Mouse (Mus musculus): Measurements from ENCODE around the gene Stat5b. TPM values are rescaled to one million over a fixed set of nuclear protein-coding genes. Genes with fewer than 3 reads are reported as not detected.

Stat5b gene
- polyA plus RNA-seq, 1 experiment, result 0.67 TPM

GRCm38 (mm10) chr11:100822365-100822764, 28.2 kb downstream of the Stat5b start:
- Histone ChIP-seq H3K9me3 (ENCODE audit: control insufficient read depth, low read length) (no peaks in the 10 kb centered on the region), H3K27me3 (ENCODE audit: control insufficient read depth) (no peaks in the 10 kb centered on the region), H3K4me1 (ENCODE audit: control insufficient read depth) (peaks cover 58% of the 10 kb centered on the region), H3K4me3 (replicated peaks) (no peak overlapping the region), H3K36me3 (ENCODE audit: control insufficient read depth) (peaks cover 2% of the 10 kb centered on the region; the same call in 1 of the 2 replicates)
- TF ChIP-seq GATA1 (IDR thresholded peaks at IDR 0.05; ENCODE audit: low read length) (no peak), TAL1 (IDR thresholded peaks at IDR 0.05; ENCODE audit: low read length) (no peak)

- no peaks in the 10 kb centered on the region for H3K36me3 ChIP-seq (ENCODE audit: control insufficient read depth)
Observed at GRCm38 (mm10) chr11:100821605-100822220, 28.8 kb downstream of the Stat5b start.

GRCm38 (mm10) chr11:100820047-100820446, 30.5 kb downstream of the Stat5b start:
- TF ChIP-seq GATA1 (IDR thresholded peaks at IDR 0.05; ENCODE audit: low read length), result no peak
- no peak for TF ChIP-seq TAL1 (IDR thresholded peaks at IDR 0.05; ENCODE audit: low read length)
- no peaks in the 10 kb centered on the region for H3K27me3 ChIP-seq (ENCODE audit: control insufficient read depth)
- H3K9me3 ChIP-seq (ENCODE audit: control insufficient read depth, low read length), result no peaks in the 10 kb centered on the region
- peaks cover 75% of the 10 kb centered on the region for H3K4me1 ChIP-seq (ENCODE audit: control insufficient read depth)
- H3K4me3 ChIP-seq (replicated peaks), result no peak overlapping the region
- H3K36me3 ChIP-seq (ENCODE audit: control insufficient read depth), result no peaks in the 10 kb centered on the region

More at GRCm38 (mm10) chr11:100821605-100822220, 28.8 kb downstream of the Stat5b start:
- no peaks in the 10 kb centered on the region for H3K9me3 ChIP-seq (ENCODE audit: control insufficient read depth, low read length)
- no peak overlapping the region for H3K4me3 ChIP-seq (replicated peaks)
- no peaks in the 10 kb centered on the region for H3K27me3 ChIP-seq (ENCODE audit: control insufficient read depth)
- TF ChIP-seq GATA1 (IDR thresholded peaks at IDR 0.05; ENCODE audit: low read length), result no peak
- TF ChIP-seq TAL1 (IDR thresholded peaks at IDR 0.05; ENCODE audit: low read length), result no peak
- H3K4me1 ChIP-seq (ENCODE audit: control insufficient read depth), result peaks cover 62% of the 10 kb centered on the region

- Histone ChIP-seq H3K27me3 (ENCODE audit: control insufficient read depth) (no peaks in the 10 kb centered on the region), H3K36me3 (ENCODE audit: control insufficient read depth) (no peaks in the 10 kb centered on the region), H3K9me3 (ENCODE audit: control insufficient read depth, low read length) (no peaks in the 10 kb centered on the region), H3K4me1 (ENCODE audit: control insufficient read depth) (peaks cover 76% of the 10 kb centered on the region), H3K4me3 (replicated peaks) (no peak overlapping the region)
- TF ChIP-seq TAL1 (IDR thresholded peaks at IDR 0.05; ENCODE audit: low read length) (no peak), GATA1 (IDR thresholded peaks at IDR 0.05; ENCODE audit: low read length) (no peak)
Observed at GRCm38 (mm10) chr11:100819626-100820025, 30.9 kb downstream of the Stat5b start.

- TF ChIP-seq TAL1 (IDR thresholded peaks at IDR 0.05; ENCODE audit: low read length) (no peak), GATA1 (IDR thresholded peaks at IDR 0.05; ENCODE audit: low read length) (no peak)
Observed at GRCm38 (mm10) chr11:100819048-100819447, 31.5 kb downstream of the Stat5b start.

GRCm38 (mm10) chr11:100818359-100819012, 32.0 kb downstream of the Stat5b start:
- Histone ChIP-seq H3K4me1 (ENCODE audit: control insufficient read depth) (peaks cover 74% of the 10 kb centered on the region), H3K4me3 (replicated peaks) (peak overlapping the region; percentile 52), H3K36me3 (ENCODE audit: control insufficient read depth) (no peaks in the 10 kb centered on the region), H3K27me3 (ENCODE audit: control insufficient read depth) (no peaks in the 10 kb centered on the region), H3K9me3 (ENCODE audit: control insufficient read depth, low read length) (no peaks in the 10 kb centered on the region)
- TF ChIP-seq TAL1 (IDR thresholded peaks at IDR 0.05; ENCODE audit: low read length), result no peak
- TF ChIP-seq GATA1 (IDR thresholded peaks at IDR 0.05; ENCODE audit: low read length), result no peak

More at GRCm38 (mm10) chr11:100819048-100819447, 31.5 kb downstream of the Stat5b start:
- Histone ChIP-seq H3K9me3 (ENCODE audit: control insufficient read depth, low read length) (no peaks in the 10 kb centered on the region), H3K4me1 (ENCODE audit: control insufficient read depth) (peaks cover 79% of the 10 kb centered on the region), H3K4me3 (replicated peaks) (peak overlapping the region; percentile 52), H3K27me3 (ENCODE audit: control insufficient read depth) (no peaks in the 10 kb centered on the region), H3K36me3 (ENCODE audit: control insufficient read depth) (no peaks in the 10 kb centered on the region)

GRCm38 (mm10) chr11:100817311-100817710, 33.2 kb downstream of the Stat5b start:
- H3K36me3 ChIP-seq (ENCODE audit: control insufficient read depth), result peaks cover under 1% of the 10 kb centered on the region; the same call in 1 of the 2 replicates
- H3K4me1 ChIP-seq (ENCODE audit: control insufficient read depth), result peaks cover 66% of the 10 kb centered on the region
- H3K9me3 ChIP-seq (ENCODE audit: control insufficient read depth, low read length), result peaks cover under 1% of the 10 kb centered on the region; the same call in 1 of the 2 replicates
- no peaks in the 10 kb centered on the region for H3K27me3 ChIP-seq (ENCODE audit: control insufficient read depth)
- no peak for TF ChIP-seq TAL1 (IDR thresholded peaks at IDR 0.05; ENCODE audit: low read length)
- no peak for TF ChIP-seq GATA1 (IDR thresholded peaks at IDR 0.05; ENCODE audit: low read length)
- H3K4me3 ChIP-seq (replicated peaks), result no peak overlapping the region

GRCm38 (mm10) chr11:100816801-100817200, 33.7 kb downstream of the Stat5b start:
- peaks cover 5% of the 10 kb centered on the region for H3K9me3 ChIP-seq (ENCODE audit: control insufficient read depth, low read length)
- no peak for TF ChIP-seq GATA1 (IDR thresholded peaks at IDR 0.05; ENCODE audit: low read length)
- TF ChIP-seq TAL1 (IDR thresholded peaks at IDR 0.05; ENCODE audit: low read length), result no peak
- H3K4me1 ChIP-seq (ENCODE audit: control insufficient read depth), result peaks cover 63% of the 10 kb centered on the region
- H3K4me3 ChIP-seq (replicated peaks), result no peak overlapping the region
- peaks cover 5% of the 10 kb centered on the region for H3K36me3 ChIP-seq (ENCODE audit: control insufficient read depth)
- H3K27me3 ChIP-seq (ENCODE audit: control insufficient read depth), result no peaks in the 10 kb centered on the region

- Histone ChIP-seq H3K27me3 (ENCODE audit: control insufficient read depth) (no peaks in the 10 kb centered on the region), H3K9me3 (ENCODE audit: control insufficient read depth, low read length) (peaks cover 9% of the 10 kb centered on the region), H3K4me1 (ENCODE audit: control insufficient read depth) (peaks cover 59% of the 10 kb centered on the region), H3K4me3 (replicated peaks) (no peak overlapping the region), H3K36me3 (ENCODE audit: control insufficient read depth) (peaks cover 10% of the 10 kb centered on the region)
- TF ChIP-seq GATA1 (IDR thresholded peaks at IDR 0.05; ENCODE audit: low read length) (no peak), TAL1 (IDR thresholded peaks at IDR 0.05; ENCODE audit: low read length) (no peak)
Observed at GRCm38 (mm10) chr11:100816342-100816741, 34.2 kb downstream of the Stat5b start.

All from erythroblast, embryonic 14.5 days (primary cell).